ENCODE assay signal across 9 mouse cellular contexts in the genomic region with DNA sequence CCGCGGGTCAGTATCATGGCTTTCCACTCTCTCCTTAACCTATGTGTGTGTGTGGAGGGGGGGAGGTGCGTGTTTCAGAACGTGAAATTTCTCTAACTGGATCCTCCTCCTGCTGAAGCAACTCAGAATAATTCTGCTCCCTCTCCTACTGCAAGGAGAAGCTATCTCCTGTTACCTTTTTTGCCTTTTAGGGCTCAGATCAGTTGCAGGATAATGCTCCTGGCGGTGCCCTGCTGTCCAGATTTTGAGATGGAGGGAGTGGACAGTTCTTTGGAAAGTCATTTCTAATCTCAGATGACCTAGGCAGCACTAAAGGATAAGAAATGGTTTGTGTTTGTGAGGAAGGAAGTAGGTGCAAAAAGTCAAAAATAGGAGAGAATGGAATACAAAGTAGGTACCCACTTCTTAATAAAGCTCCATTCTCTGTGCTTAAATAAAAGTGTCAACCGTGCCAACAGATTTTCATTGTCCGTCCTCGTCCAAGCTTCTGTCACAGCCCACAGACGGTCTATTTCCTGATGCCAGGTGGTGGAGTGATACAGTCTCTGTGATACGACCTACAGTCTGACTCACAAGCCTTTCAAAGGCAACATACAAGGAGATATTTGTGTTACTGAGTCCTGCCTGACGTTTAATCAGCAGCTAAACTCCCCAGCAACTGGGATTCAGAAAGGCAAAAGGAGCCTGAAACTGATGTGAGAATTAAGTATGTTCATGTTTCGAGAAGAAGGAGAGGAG. TPM values are rescaled to one million over a fixed set of nuclear protein-coding genes. Genes with fewer than 3 reads are reported as not detected.
A peak's percentile ranks its signal among the peaks of the same experiment; 100 is the strongest.
DNase-seq lines count a peak whose midpoint lies in the region; ATAC-seq and TF ChIP-seq lines count a peak whose summit lies in the region.
"Had no signal": no experiment of that assay in that cellular context is flagged by ENCODE, and none has a peak within 500 bp of the region (broad histone marks: within the 10 kb centered on the region; RNA-seq: fewer than 3 reads in every experiment).

No protein-coding gene starts in this region.

- no peaks in the 10 kb centered on the region for H3K36me3 ChIP-seq in lung, embryonic 14.5 days (ENCODE audit: insufficient read depth)
- no peaks in the 10 kb centered on the region for H3K36me3 ChIP-seq in hindbrain, embryonic 11.5 days (ENCODE audit: control insufficient read depth, insufficient read depth, low read length)
- no peaks in the 10 kb centered on the region for H3K36me3 ChIP-seq in liver, embryonic 12.5 days

- no peak for DNase-seq in lung, embryonic 14.5 days
- no peak for DNase-seq in lung, postnatal 14 days
- DNase-seq in cerebellum, postnatal 25 days = peak; percentile 53 to 60
- DNase-seq in hindbrain, embryonic 11.5 days (ENCODE audit: low spot score) = peak; percentile 3
- no peak for DNase-seq in adrenal gland, postnatal 10 days
- DNase-seq in urinary bladder, adult 2 months (ENCODE audit: low spot score) = no peak
- DNase-seq in kidney, postnatal 25 days = no peak

- no peak for ATAC-seq in lung, embryonic 14.5 days (ENCODE audit: insufficient read depth)
- ATAC-seq in hindbrain, embryonic 11.5 days (ENCODE audit: low FRiP score) = no peak
- no peak for ATAC-seq in liver, embryonic 12.5 days

- H3K4me1 ChIP-seq in lung, embryonic 14.5 days (ENCODE audit: insufficient read depth) = no peaks in the 10 kb centered on the region
- 0 out of 2 replicates have a peak, but pooled peaks cover 2% of the 10 kb centered on the region for H3K4me1 ChIP-seq in hindbrain, embryonic 11.5 days (replicated peaks; ENCODE audit: control insufficient read depth, insufficient read depth, low read length)
- peaks cover 15% of the 10 kb centered on the region for H3K4me1 ChIP-seq in liver, embryonic 12.5 days

- H3K4me2 ChIP-seq in lung, embryonic 14.5 days = peak overlapping the region; percentile 93
- H3K4me2 ChIP-seq in hindbrain, embryonic 11.5 days (replicated peaks; ENCODE audit: low read depth, low read length) = peak overlapping the region; percentile 95
- peak overlapping the region; percentile 81 for H3K4me2 ChIP-seq in liver, embryonic 12.5 days

- peaks cover 31% of the 10 kb centered on the region for H3K27me3 ChIP-seq in lung, embryonic 14.5 days (ENCODE audit: insufficient read depth, low read length)
- peaks cover 6% of the 10 kb centered on the region; the same call in 1 of the 2 replicates for H3K27me3 ChIP-seq in hindbrain, embryonic 11.5 days (ENCODE audit: control insufficient read depth, insufficient read depth, low read length)
- peaks cover 61% of the 10 kb centered on the region for H3K27me3 ChIP-seq in liver, embryonic 12.5 days (replicated peaks)

- H3K27ac ChIP-seq in lung, embryonic 14.5 days (ENCODE audit: low read depth) = no peak overlapping the region
- no peak overlapping the region for H3K27ac ChIP-seq in hindbrain, embryonic 11.5 days (ENCODE audit: low read depth, low read length)
- H3K27ac ChIP-seq in liver, embryonic 12.5 days = no peak overlapping the region

- H3K4me3 ChIP-seq in lung, embryonic 14.5 days (ENCODE audit: low read depth, low read length) = peak overlapping the region; percentile 43
- H3K4me3 ChIP-seq in hindbrain, embryonic 11.5 days (ENCODE audit: low read depth, low read length) = peak overlapping the region; percentile 65
- H3K4me3 ChIP-seq in liver, embryonic 12.5 days = peak overlapping the region; percentile 57

- TF ChIP-seq CTCF in lung, embryonic 14.5 days (IDR thresholded peaks at IDR 0.05; ENCODE audit: low read depth) = no peak

- H3K9ac ChIP-seq in lung, embryonic 14.5 days = peak overlapping the region; percentile 55
- peak overlapping the region; percentile 54 for H3K9ac ChIP-seq in hindbrain, embryonic 11.5 days (ENCODE audit: low read depth, low read length)
- H3K9ac ChIP-seq in liver, embryonic 12.5 days = no peak overlapping the region

- 26% methylated on average over 12 of the region's 12 CpGs for whole genome bisulfite sequencing in lung, embryonic 14.5 days
- WGBS in hindbrain, embryonic 11.5 days = 34% methylated on average over 12 of the region's 12 CpGs
- WGBS in liver, embryonic 12.5 days (ENCODE audit: insufficient replicate concordance) = 26% methylated on average over 12 of the region's 12 CpGs

- H3K9me3 ChIP-seq in lung, embryonic 14.5 days (ENCODE audit: low read depth, low read length) = no peaks in the 10 kb centered on the region
- H3K9me3 ChIP-seq in hindbrain, embryonic 11.5 days (ENCODE audit: control insufficient read depth, low read length) = no peaks in the 10 kb centered on the region
- H3K9me3 ChIP-seq in liver, embryonic 12.5 days (replicated peaks) = no peaks in the 10 kb centered on the region

RNA-seq across cellular contexts. Expression of gene Ephx4, which starts 1.6 kb away (rescaled TPM):
- 1.6 and 2.2 TPM in 2 replicates for polyA plus RNA-seq in lung, embryonic 14.5 days (2014; fragmentation: Nextera tagmentation; extraction: Ambion mirVana)
- 1.1 and 2.4 TPM in 2 replicates for polyA plus RNA-seq in hindbrain, embryonic 11.5 days (2014; fragmentation: Nextera tagmentation; extraction: Ambion mirVana)
- polyA plus RNA-seq in liver, embryonic 12.5 days (2016; fragmentation: Nextera tagmentation; extraction: Ambion mirVana) = 0.10 TPM in 1 of 2 replicates, not detected in the other
- total RNA-seq in adrenal gland, postnatal 10 days (2021) = 1 to 10 TPM in 1 of 2 experiments, under 1 TPM in 1; 0.75 to 1.4 TPM
- 0.40 and 0.70 TPM in 2 replicates for polyA plus RNA-seq in urinary bladder, adult 2 months (2012; rRNA removed)
- total RNA-seq: neutrophil, adult 5-6 weeks had no signal

RNA-seq across cellular contexts. Expression of gene Lpcat2b, which starts 27.2 kb away (rescaled TPM):
- not detected in 2 replicates for polyA plus RNA-seq in lung, embryonic 14.5 days (2014; fragmentation: Nextera tagmentation; extraction: Ambion mirVana)
- not detected in 2 replicates for polyA plus RNA-seq in hindbrain, embryonic 11.5 days (2014; fragmentation: Nextera tagmentation; extraction: Ambion mirVana)
- polyA plus RNA-seq in liver, embryonic 12.5 days (2016; fragmentation: Nextera tagmentation; extraction: Ambion mirVana) = not detected in 2 replicates
- total RNA-seq in adrenal gland, postnatal 10 days (2021) = not detected
- polyA plus RNA-seq in urinary bladder, adult 2 months (2012; rRNA removed) = not detected in 2 replicates
- total RNA-seq: neutrophil, adult 5-6 weeks had no signal

RNA-seq across cellular contexts. Expression of gene Btbd8, which starts 33.7 kb away (rescaled TPM):
- 4.3 and 5.9 TPM in 2 replicates for polyA plus RNA-seq in lung, embryonic 14.5 days (2014; fragmentation: Nextera tagmentation; extraction: Ambion mirVana)
- 7.5 and 11.7 TPM in 2 replicates for polyA plus RNA-seq in hindbrain, embryonic 11.5 days (2014; fragmentation: Nextera tagmentation; extraction: Ambion mirVana)
- 1.8 TPM in 2 replicates for polyA plus RNA-seq in liver, embryonic 12.5 days (2016; fragmentation: Nextera tagmentation; extraction: Ambion mirVana)
- total RNA-seq in adrenal gland, postnatal 10 days (2021) = 10 to 100 TPM in 1 of 2 experiments, 1 to 10 TPM in 1; 6.9 to 12.0 TPM
- 3.5 and 3.7 TPM in 2 replicates for polyA plus RNA-seq in urinary bladder, adult 2 months (2012; rRNA removed)

Comparison
In these comparisons a context has a peak if more than half of its experiments do, and no peak if none do; other contexts are left out.
1. DNase-seq: peak in cerebellum, postnatal 25 days (2 of 2) and hindbrain, embryonic 11.5 days (single experiment); none in lung, embryonic 14.5 days (single experiment), lung, postnatal 14 days (single experiment), adrenal gland, postnatal 10 days (single experiment), urinary bladder, adult 2 months (single experiment) and kidney, postnatal 25 days (0 of 2).
2. Peak in every context shown above with its lines, with median percentiles within 50 percentile points of each other: H3K4me2 ChIP-seq and H3K4me3 ChIP-seq.